Mouse (Mus musculus) urinary bladder, postnatal 4 days (tissue): ENCODE measurements at regions not wholly inside any gene's neighbourhood (a gene's known extent, or its start where the extent isn't known, plus 50 kb on each side); places are given as distances from the start of the nearest gene placed in this dataset.
A peak's percentile ranks its signal among the peaks of the same experiment; 100 is the strongest.

Experiments used
- DNase-seq, 2 experiments: peaks; one replicate each; pipeline ENCODE4 v3.0.0; 2021 to 2022; ENCODE audit warnings: low spot score in 2 of 2

DNA sequence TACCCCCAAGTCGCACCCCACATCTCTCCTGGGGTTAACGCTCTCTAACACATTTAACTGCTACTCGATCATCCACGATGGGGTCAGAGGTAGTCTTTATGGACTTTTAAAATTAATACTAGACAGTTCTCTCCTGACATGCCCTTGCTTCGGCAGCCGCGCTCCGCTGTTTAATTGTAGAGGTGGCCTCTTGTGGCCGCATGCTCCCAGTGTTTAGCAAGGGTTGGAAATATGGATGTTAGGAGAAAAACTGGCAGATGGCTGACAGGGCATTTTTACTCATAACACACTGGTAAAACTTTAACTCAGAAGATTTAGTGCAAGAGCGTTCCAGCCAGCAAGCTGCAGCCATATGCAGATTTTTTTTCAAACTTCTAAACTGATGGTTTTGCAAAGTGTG, 242.7 kb downstream of the Tshz3 start:
- no peak for DNase-seq

DNA sequence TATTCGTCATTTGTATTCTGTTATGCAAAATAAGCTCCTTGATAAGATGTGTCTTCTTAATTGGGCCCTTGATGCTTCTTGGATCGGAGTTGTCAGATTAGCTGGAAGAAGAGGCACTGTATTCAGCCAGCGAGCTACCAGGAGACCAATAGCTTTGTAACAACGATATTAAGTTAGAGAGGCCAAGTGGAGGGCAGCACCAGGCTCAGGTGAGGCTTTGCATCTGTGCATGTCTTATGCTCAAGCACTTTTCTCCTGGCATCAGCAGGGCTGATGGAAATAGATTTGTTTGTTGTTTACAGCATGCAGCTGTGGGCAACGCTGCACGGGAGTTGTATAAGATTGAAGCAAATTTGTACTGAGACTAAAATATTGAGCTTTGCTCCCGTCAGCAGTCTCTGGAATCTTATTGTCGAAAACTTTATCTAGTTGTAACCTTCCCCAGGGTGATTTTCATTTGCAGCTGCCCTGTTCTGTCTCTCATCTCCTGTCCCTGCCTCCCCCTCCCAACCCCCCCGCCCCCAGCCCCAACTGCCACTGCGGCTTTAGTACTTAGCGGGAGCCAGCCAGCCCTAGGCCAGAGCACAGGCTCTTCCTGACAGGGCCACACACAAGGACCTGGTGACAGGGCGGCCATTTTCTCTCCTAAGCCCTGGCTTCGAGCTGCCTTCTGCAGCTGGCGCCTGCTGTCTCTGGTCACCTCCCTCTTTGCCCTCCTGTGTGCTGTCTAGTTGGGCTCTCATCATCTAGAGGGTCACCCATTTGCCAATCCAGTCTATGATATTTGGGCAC, 247.3 kb downstream of the Tshz3 start:
- no peak for DNase-seq

DNA sequence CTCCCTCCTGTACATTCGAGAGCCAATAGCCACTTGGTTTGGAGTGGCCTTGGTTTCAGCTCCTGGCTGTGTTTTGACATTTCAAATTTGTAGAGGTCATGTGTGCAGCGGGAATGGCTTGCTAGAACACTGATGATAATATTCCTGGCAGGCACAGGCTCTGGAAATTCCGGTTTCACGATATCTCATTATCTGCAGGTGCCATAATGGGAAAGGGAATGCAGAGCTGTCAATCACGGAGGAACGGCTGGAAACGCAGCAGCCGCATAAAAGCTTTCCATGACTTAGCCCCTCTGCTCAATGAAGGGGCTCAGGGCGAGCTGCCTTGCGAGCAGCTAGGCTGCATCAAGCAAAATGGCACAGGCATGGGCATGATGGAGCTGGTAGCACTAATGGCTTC, 251.6 kb downstream of the Tshz3 start:
- DNase-seq, result no peak

DNA sequence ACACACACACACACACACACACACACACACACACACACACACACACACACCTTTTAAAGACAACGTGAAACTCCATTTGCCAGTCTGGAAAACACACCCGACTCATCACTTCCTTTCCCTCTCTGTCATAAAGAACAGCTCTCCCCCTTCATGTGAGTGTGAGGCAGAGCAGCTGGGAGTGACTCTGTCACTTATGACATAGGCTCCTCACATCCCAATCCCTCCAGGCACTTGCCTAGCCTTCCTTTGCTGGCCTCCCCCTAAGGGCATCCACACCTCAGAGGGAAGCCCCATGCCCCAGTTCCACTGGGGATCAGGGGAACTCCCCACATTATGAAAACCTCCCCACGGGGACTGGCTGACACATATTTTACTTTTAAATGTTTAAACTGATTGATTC, 257.5 kb downstream of the Tshz3 start:
- DNase-seq, result no peak

DNA sequence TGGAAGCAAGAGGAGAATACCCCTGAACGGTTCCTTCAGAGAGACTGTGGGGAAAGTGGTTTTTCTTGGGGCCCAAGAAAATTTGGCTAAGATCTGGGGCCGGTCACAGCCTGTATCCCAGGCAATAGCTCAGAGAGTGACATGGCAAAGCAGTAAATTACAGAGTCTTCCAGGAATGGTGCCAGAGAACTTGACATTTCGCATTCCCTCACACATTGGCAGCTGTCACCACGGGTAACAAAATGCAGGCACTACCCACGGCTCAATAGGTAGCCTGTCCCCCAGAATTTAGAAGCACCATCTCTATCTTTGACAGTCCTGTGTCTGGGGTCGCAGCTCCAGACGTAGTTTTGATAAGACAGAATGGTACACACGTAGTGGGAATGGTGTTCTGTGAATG, 260.3 kb downstream of the Tshz3 start:
- DNase-seq, result no peak

DNA sequence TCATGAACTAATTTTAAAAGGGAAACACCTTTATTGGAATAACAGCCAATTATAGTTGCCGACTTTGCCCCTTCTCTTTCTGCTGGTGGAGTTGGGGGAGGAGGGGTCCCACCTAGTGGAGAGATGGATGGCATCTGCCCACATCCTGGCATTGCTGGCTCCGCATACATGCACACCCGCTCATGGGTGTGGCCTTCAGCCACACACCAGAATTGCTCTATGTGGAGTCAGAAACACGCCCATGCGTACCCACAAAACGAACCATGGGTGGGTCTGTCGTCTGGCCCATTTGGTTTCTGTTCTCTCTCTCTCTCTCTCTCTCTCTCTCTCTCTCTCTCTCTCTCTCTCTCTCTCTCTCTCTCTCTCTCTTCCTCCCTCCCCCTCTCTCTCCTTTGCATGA, 273.9 kb downstream of the Tshz3 start:
- DNase-seq, result no peak

DNA sequence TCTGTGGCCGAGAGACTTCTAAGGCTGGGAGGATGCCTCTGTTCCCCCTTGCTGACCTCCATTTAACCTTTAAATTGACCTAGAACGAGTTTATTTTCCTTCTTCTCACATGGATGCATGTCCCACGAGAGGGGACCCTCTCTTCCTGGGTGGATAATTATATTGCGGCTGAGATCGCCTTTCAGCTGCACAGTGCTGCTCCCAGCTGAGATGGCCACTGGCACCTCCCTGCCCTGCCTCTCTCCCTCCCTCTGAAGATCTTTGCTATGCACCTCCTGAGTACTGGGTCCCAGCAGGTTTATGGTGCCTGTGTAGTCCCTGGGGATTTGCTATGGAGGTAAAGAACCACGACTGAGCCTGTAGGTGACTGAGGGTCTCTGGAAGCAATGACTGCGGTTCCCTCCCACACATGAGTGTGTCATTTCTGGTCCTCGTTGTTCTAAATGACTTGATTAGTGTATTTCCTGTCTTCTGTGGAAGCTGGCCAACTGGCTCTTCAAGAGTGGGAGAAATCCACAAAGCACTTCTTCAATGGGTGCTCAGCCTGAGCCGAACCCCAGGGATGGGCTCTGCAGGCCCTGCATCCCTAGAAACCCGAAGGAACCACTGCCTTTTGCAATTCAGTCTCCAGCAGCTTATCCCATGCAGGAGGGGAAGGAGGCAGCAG, 275.9 kb downstream of the Tshz3 start:
- no peak for DNase-seq

DNA sequence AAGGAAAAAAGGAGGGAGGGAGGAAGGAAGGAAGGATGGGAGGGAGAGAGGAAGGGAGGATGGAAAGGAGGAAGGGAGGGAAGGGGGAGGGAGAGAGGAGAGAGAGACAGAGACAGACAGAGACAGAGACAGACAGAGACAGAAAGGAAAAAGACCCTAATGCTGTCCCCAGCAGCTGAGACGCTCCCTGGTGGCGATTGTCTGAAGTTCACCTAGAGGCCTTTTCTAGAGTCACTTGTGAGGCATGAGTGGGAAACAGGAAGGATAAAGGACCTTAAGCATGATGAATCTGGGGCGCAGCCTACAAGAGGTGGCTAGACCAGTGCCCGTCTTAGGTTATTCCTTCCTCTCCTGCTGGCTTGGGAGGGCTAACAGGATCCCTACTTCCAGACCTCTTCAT, 276.7 kb downstream of the Tshz3 start:
- no peak for DNase-seq

DNA sequence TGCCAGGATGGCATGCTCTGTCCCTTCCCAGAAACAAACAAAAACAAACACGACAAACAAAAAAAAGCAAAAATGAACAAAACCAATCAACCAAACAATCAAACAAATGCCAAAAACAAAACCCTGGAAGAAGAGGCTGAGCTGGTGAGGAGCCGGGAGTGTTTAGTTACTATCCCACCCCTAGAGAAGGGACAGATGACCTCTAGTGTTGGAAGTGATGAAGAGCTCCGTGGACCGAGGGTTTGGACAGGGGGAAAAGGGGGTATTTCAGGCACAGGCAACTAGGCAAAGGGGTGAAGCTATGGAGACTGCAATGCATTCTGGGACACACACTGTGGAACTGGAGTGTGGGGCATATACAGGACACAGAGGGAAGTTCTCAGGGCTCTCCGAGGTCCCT, 277.6 kb downstream of the Tshz3 start:
- DNase-seq, result no peak

DNA sequence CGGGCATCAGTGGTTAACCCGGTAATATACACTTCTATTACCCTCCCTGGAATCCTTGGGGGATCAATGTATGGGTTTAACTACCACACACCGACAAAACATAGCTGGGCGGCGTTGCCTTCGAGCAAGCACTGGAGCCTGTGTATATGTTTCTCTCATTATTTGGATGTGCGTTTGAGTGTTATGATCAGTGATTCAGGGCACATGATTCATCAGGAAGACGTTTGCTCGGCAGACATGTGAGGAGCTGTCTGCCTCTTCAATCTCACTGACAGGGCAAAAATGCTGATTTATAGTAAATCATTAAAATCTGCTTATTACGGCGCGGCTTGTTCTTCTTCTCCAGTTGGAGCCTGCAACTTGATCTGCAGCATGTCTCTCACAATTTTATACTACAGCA, 279.9 kb downstream of the Tshz3 start:
- no peak for DNase-seq

DNA sequence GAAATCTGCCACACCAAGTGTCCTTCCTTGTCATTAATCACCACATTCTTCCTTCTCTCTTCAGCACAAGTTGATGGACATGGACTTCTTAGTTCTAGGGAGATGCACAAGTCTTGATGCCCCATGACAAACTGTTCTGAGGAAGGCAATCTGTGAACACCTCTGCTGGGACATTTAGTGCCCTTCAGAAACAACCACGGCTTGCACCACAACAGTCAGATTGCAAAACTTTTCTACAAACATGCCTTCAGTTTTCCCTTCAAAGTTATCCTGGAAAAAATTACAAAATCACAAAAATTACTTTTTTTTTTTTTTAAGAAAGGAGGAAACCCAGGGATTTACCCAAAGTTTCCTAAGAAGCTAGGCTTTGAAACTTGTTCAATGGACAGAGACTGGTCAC, 291.5 kb downstream of the Tshz3 start:
- no peak for DNase-seq

DNA sequence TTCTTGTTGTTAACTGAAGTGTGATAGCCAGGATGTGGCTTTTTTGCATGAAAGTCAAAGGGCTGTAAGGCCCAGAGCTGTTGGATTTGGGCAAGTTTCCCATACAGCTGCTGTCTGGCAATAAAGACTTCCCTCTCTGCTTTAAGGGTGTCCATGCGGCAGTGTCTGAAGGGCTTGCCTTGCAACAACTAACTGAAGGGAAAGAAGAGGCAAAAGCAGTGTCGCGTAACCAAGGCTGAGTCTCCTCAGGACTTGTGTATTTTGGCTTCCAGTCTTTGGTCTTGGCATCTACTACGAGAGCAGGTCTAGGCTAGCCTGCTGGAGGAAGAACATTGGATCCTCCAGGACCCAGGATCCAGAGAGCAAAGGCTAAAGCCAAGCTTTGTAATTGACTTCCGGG, 306.7 kb downstream of the Tshz3 start:
- no peak for DNase-seq

DNA sequence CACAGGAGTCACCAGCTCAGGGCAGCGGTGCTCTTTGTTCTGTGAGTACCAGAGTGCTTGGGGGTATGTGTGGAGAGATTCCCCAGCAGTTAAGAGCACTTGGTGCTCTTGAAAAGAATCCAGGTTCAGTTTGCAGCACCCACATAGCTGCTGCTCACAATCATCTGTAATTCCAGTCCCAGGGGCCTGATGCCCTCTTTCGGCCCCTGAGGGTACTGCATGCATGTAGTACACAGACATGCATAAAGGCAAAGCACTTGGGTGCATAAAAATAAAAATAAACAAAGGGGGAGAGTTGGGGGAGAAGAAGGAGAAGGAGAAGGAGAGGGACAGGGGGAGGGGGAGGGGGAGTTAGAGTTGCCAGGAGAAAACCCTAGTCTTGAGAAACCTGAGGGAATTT, 307.8 kb downstream of the Tshz3 start:
- DNase-seq, result no peak

DNA sequence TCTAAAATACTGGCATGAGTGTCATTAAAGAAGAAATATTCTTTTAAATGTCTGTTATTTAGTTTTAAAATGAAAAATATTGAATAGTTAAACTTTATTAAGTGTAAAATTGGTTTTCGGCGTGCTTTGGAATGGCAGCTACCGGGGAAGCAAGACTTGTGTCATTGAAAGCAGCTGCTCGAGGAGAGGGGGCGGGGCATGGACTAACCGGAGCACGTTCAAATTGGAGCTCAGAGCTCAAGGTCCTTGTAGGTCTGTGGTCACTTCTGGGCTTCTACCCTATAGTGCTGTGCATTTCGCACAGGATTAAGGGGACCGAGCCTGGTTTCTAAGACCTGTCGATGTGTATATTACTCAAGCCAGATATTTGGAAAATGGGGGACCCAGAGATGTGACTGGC, 309.0 kb downstream of the Tshz3 start:
- DNase-seq, result no peak

DNA sequence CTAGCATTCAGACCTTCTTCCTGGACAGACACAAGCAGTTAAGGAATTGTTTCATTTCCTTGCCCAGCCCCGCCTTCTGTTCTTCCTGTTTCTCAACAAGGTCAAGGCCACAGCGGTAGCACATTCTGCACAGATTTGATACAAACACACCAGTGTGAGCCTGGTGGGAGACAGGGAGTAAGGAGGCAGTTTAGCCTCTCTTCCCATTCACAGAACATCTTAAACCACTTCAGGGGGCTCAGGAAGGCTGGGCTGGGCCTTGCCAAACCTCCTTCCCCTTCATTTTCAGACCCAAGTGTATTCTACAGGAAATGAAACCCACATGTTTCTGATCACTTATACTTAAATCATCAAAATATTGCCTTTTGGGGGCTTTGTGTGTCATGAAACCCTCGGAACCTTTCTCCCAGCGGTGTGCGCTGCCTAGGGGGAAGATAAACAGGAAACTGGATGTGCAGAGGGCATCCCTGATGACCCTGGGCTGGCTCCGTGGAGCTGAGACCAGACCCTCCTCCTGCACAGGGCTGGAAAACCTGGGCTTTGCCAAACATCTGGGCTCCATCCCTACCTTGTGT, 313.3 kb downstream of the Tshz3 start:
- DNase-seq, result peak in 1 of 2 experiments; percentile 42

DNA sequence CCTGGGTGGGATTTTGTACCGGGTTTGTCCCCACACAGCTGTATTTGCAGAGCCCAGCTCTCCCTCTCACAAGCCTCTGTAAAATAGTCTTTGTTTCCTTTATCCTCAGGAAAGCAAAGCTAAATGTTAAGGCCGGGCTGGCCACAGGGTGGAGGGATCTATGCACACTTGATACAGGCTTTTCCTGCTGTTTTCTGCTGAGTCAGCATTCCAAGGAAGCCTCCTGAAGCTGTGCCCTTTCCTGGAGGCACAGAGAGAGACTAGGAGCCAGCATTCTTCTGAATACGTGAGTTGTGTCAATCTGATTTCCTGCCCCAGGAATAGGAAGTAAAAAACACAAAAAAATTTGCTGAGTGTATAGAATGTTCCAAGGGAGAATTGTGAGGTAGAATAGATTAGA, 322.2 kb downstream of the Tshz3 start:
- no peak for DNase-seq

DNA sequence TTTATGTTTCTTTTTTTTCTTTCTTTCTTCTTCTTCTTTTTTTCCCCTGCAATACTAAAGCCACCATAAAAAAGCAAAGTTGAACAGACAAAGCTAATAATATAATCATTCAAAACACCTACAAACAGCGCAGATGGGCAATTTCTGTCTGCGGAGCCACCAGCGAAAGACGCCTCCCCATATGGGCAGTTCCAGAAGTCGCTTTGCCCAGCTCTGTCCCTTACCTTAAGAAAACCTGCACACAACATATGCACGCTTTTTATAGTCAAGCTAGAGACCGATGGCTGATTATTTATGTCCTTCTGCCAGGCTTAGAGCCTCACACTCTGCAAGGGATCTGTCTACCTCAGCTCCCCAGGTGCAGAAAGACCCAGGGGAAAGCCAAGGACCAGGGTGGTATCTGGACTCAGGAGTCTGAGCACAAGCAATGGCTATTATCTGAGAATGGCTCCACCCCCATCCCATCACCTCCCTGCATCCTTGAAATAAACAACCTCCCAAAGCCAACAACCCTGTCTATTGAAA, 326.6 kb downstream of the Tshz3 start:
- no peak for DNase-seq

DNA sequence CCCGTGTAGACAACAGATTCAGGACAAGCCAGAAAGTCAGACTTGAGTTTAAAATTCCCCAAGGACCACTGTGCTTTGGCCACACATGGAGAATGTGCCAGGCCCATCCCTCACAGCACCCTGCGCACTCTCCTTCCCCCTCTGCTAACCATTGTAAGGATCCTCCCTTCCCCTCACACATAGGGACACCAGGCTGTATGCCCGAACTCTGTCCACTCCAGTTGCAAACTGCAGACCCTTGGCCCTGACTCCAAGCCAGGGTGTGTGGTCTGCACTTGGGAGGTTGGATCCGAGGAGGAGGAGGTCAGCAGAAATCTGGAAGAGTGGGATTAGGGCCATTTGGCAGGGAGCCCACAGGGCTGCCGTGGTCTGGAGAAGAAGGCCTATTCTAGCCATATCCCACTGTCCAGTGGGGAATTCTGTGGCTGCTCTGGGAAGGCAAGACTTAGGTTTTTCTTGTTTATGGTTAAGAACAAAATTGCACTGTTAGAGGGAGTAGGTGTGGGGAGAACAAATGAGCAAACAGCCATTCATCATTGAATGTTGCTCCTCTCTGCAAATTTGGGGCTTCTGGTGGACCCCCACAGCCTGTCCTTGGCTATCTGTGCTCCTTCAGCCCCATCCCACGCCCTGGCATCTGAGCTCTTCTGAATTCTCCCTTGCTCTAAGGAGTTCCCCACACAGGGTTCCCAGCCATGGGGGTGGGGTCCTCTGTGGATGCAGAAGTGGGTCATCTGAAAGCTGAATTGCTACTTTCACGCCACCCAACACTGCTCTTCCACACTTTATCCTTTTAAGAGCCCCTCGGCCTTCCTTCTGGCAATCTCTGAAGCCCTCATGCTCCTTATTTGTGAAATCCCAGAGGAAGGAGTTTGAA, 366.9 kb downstream of the Tshz3 start:
- peak; percentile 67 to 83 for DNase-seq

DNA sequence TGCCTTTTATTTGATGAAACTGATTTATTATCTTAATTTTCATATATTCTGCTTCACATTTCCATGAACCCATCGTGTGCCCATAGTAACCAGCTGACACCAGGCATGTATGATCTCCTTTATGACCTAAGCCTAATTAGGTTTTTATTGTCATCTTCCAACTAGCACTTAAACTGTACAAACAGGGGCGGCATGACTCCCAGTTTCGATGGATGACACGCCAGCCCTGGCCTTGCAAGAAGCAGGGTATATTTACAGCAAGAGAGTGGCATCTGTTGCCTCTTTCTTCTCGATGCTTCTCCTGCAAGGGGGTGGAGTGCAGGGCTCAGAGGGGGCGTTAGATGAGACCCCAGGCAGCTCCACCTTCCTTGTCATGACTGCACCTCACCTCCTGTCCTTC, 379.8 kb downstream of the Tshz3 start:
- DNase-seq, result no peak

DNA sequence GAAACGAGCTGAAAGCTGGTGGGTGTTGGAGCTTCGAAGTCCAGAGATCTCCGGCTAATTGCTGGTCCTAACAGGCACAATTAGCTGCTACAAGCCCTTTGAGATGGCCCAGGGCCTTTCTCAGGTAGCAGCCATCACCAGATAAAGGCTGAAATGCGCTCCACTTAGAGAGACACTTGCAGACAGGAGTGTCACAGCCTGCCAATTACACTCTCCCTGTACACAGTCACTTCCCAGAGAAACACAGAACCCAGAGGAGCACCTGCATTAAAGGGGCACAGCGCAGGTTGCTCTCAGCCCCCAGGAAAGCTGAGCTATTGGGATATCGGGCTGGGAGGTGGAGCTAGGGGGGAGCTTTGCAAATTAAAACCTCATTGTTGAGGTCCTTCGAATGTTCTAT, 380.2 kb downstream of the Tshz3 start:
- no peak for DNase-seq

DNA sequence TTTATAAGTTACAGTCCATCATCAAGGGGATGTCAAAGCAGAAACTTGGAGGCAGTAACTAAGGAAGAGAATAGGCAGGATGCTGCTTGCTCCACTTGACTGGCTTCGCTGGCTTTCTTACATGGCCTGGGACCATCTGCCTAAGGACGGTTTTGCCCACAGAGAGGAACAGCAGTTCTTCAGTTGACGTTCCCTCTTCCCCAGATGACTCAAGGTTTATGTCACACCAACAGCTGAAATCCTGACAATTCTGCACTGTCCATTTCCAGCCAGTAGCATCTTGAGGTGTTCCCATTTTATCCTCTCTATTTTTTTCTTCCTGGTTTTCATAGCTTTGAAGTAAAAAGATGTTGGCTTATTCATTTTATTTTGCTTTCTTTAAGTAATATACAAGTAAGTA, 391.8 kb downstream of the Tshz3 start:
- DNase-seq, result no peak

DNA sequence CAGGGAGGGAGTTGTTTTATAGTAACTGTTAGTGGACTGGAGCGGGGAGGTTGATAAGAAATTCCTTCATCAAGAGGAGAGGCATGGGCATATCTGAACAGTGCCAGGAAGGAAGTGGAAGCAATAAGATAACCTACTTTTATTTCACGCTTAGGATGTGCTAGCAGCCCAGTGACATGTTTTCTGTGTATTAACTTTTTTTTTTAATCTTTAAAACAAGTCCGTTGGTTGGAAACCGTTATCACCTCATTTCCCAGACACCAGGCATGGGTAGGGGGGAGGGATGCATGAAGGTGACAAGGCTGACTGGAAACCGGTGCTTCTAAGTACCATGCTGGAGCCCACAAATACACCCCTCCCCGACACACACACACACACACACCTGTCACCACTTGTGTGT, 394.7 kb downstream of the Tshz3 start:
- no peak for DNase-seq
